In genomic region chr6:141248691-141249584, GRCm38 (mm10) we compare ENCODE assay signal across 8 mouse cellular contexts. TPM values are rescaled to one million over a fixed set of nuclear protein-coding genes. Genes with fewer than 3 reads are reported as not detected.
DNase-seq lines count a peak whose midpoint lies in the region; ATAC-seq and TF ChIP-seq lines count a peak whose summit lies in the region.

Gene Pde3a, plus strand, starts transcription at chr6:141249269.

- no peaks in the 10 kb centered on the region for H3K36me3 ChIP-seq in liver, adult 2 months (ENCODE audit: control insufficient read depth, insufficient read depth, low read length)
- H3K36me3 ChIP-seq in embryonic facial prominence, embryonic 11.5 days (replicated peaks; ENCODE audit: control insufficient read depth, insufficient read depth, low read depth, low read length) = no peaks in the 10 kb centered on the region

- no peak for TF ChIP-seq CTCF in liver, adult 2 months (IDR thresholded peaks at IDR 0.05; ENCODE audit: low read depth, low read length)

- peak within 1 kb of the TSS; percentile 94 for H3K4me2 ChIP-seq in embryonic facial prominence, embryonic 11.5 days (ENCODE audit: low read depth, low read length)

- peak within 1 kb of the TSS; percentile 59 for H3K4me3 ChIP-seq in liver, adult 2 months (ENCODE audit: insufficient read depth, low read depth, low read length)
- peak within 1 kb of the TSS; percentile 61 for H3K4me3 ChIP-seq in embryonic facial prominence, embryonic 11.5 days (ENCODE audit: low read depth, low read length)

- DNase-seq in liver, adult 2 months (ENCODE audit: extremely low read depth, low read depth, low spot score) = no peak
- no peak for DNase-seq in liver
- peak; percentile 49 for DNase-seq in embryonic facial prominence, embryonic 11.5 days (ENCODE audit: low spot score)
- DNase-seq in heart, postnatal 25 days (ENCODE audit: low spot score) = no peak
- peak; percentile 21 to 32 for DNase-seq in lung, postnatal 4 days
- no peak for DNase-seq in T-cell, adult 2 months (ENCODE audit: low spot score)
- no peak for DNase-seq in right cerebral cortex, postnatal 25 days

- no peak for TF ChIP-seq POLR2A in liver, adult 2 months (IDR thresholded peaks at IDR 0.05; ENCODE audit: extremely low read depth, insufficient read depth, low read length)

- H3K9ac ChIP-seq in liver, adult 2 months (ENCODE audit: low read depth, low read length) = peak within 1 kb of the TSS; percentile 58
- peak within 1 kb of the TSS; percentile 71 for H3K9ac ChIP-seq in embryonic facial prominence, embryonic 11.5 days (replicated peaks; ENCODE audit: low read length)

- H3K27ac ChIP-seq in liver, adult 2 months (replicated peaks; ENCODE audit: insufficient read depth, low read depth, low read length) = peak within 1 kb of the TSS; percentile 20
- H3K27ac ChIP-seq in embryonic facial prominence, embryonic 11.5 days (replicated peaks; ENCODE audit: low read depth, low read length) = 0 out of 2 replicates have a peak within 1 kb of the TSS, but pooled peaks have one; percentile 17

- WGBS in liver, adult 2 months = 9% methylated on average over 27 of the region's 28 CpGs
- WGBS in embryonic facial prominence, embryonic 11.5 days = under 1% methylated on average over 26 of the region's 28 CpGs

- no peaks in the 10 kb centered on the region for H3K4me1 ChIP-seq in liver, adult 2 months (ENCODE audit: control insufficient read depth, insufficient read depth, low read length)
- no peaks in the 10 kb centered on the region for H3K4me1 ChIP-seq in embryonic facial prominence, embryonic 11.5 days (ENCODE audit: control insufficient read depth, insufficient read depth, low read length)

- H3K9me3 ChIP-seq in embryonic facial prominence, embryonic 11.5 days (replicated peaks; ENCODE audit: control insufficient read depth, low read length) = no peaks in the 10 kb centered on the region

- peaks cover 11% of the 10 kb centered on the region for H3K27me3 ChIP-seq in liver, adult 2 months (ENCODE audit: control insufficient read depth, insufficient read depth, low read length)
- H3K27me3 ChIP-seq in embryonic facial prominence, embryonic 11.5 days (ENCODE audit: control insufficient read depth, insufficient read depth, low read length) = no peaks in the 10 kb centered on the region

- H3K79me2 ChIP-seq in liver, adult 2 months (ENCODE audit: control insufficient read depth, insufficient read depth, low read length) = no peaks in the 10 kb centered on the region

- intact Hi-C loops in heart, postnatal 25 days (cut with DNase I) = loop anchor here (5.0 kb wide), 1 partner anchor 327 kb away; no protein-coding TSS in a partner anchor

- ATAC-seq in embryonic facial prominence, embryonic 11.5 days (replicated peaks; ENCODE audit: insufficient number of reproducible peaks, low FRiP score, low TSS enrichment, low read depth) = peak; percentile 44; the same call in 1 of the 2 replicates
- no peak for ATAC-seq in erythroid progenitor cell, adult 5-6 weeks (replicated peaks; ENCODE audit: low FRiP score, poor library complexity, severe bottlenecking)

RNA-seq across cellular contexts. Expression of gene Pde3a, which starts in this region (rescaled TPM):
- 1.1 and 1.7 TPM in 2 replicates for total RNA-seq in liver, adult 2 months (2014; rRNA removed)
- 0.44 and 0.62 TPM in 2 replicates for polyA plus RNA-seq in liver, adult 2 months (2012; rRNA removed)
- polyA plus RNA-seq in embryonic facial prominence, embryonic 11.5 days (2014; fragmentation: Nextera tagmentation; extraction: Ambion mirVana) = 2.8 and 3.9 TPM in 2 replicates
- total RNA-seq in heart, postnatal 25 days (2021) = 10 to 100 TPM; 54.3 to 54.9 TPM
- not detected in 2 replicates for total RNA-seq in erythroid progenitor cell, adult 5-6 weeks (2015; ENCODE audit: low replicate concordance)
- not detected in 2 replicates for total RNA-seq in erythroid progenitor cell, adult 5-6 weeks (2017; ENCODE audit: low replicate concordance)

Comparison
In these comparisons a context has a peak if more than half of its experiments do, and no peak if none do; other contexts are left out.
1. RNA of gene Pde3a (total RNA-seq): 54.3 to 54.9 TPM in heart, postnatal 25 days; 1.1 to 1.7 TPM in liver, adult 2 months and not detected in erythroid progenitor cell, adult 5-6 weeks; every median in the first group is over 10 times any median in the second.
2. DNase-seq: peak in embryonic facial prominence, embryonic 11.5 days (single experiment) and lung, postnatal 4 days (2 of 2); none in liver, adult 2 months (single experiment), liver (single experiment), heart, postnatal 25 days (single experiment), T-cell, adult 2 months (single experiment) and right cerebral cortex, postnatal 25 days (single experiment).